Mouse (Mus musculus): ENCODE data around the gene Cela1.

The Cela1 gene

DNA sequence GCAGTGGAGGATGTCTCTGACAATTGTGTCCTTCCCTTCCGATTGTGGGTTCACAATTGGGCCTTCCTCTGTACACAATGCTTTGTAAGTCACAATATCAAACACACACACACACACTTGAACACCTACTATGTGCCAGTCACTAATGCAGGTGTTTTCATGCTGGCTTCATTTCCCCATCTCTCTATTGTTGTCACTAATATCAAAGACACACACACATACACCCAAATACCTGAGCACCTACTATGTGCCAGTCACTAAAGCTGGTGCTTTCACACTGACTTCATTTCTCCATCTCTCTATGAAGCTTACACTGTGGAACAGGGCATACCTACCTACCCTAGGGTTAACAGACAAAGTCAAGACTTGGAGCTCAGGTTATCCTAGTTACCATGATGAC, 17.7 kb upstream of the Cela1 start:
- DNase-seq (ENCODE audit: low read depth, low spot score): no peak

DNA sequence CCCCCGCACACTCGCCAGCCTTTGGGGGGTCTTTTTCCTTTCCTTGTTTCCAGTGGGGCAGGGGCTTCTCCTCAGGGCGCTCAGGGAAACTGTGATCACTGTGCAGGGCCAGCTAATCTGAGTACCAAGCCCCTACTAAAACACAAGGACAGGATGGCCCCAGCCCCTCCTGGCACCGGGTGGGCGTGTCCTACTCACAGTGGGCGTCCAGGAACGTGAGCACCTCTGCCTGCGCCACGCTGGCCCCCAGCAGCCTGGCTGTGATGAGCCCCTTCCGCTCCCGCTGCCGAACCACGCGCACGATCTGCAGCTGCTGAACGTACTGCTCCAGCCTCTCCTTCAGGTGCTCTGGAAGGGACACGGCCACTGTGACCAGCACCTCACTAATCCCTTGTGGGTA, 16.2 kb upstream of the Cela1 start:
- no peak for DNase-seq (ENCODE audit: low read depth, low spot score)

DNA sequence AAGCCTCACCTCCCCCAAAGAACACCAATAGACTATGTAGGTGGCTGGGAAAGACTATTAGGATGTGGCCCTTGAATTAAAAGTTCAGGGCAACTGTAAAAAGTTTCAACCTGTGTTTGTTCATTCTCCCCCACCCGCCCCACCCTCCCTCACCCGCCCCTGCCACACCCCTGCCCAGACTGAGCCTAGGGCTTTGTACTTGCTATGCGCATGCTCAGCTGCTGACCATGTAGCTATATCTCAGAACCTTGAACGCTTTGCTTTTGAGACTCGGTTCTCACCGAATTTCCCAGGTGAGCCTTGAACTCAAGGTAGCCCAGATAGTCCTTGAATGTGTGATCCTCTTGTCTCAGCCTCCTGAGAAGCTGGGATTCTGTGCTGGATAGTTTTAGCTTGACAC, 14.1 kb upstream of the Cela1 start:
- no peak for DNase-seq (ENCODE audit: low read depth, low spot score)

DNA sequence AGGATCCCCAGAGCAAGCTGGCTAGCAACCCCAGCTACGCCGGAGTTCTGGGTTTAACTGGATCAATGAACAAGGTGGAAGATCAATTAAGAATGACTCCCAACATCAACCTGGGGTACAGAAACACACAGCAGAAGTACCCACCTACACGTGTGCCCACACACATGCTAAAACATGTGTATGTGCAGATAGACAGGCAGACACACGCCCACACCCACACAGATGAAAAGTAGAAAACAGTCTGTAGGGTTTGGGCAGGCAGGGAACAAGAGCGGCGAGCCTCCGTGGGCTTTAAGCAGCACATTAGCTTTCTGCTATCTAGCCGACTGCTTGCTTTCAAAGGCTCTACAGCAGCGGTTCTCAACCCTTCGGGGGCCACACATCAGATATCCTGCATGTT, 13.4 kb upstream of the Cela1 start:
- no peak for DNase-seq (ENCODE audit: low read depth, low spot score)

DNA sequence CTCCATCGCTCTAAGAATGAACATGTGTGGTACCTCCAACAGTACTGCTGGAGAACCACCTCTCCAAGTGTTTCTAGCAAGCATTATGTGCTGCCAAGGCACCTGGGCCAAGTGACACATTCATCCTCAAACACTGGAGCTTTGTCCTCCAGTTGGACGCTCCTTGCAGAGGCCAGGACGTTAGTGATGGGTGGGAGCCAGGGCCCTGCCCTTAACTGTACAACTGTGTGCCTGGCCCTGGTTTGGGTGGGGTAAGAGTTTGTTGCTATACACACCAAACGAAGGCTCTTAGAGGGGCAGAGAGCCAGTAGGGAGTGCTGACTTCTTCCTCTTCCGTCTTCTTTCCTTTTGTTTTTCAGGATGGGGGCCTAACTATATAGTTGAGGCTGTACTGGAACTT, 12.7 kb upstream of the Cela1 start:
- DNase-seq (ENCODE audit: low read depth, low spot score): no peak

DNA sequence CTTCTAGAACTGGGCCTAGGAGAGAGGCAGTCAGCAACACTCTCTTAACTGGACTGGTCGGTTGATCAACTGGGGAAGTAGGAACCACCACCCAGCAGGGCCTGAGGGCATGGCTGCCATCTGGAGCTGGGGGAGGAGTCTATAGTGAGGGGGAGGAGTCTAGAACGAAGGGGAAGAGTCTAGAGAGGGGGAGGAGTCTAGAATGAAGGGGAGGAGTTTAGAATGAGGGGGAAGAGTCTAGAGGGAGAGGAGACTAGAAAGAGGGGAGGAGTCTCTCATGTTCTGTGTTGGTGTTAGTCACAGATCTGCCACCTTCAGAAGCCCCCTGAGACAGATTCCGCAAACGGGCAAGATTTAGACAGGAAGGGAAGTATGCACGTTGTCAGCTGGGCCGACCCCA, 11.7 kb upstream of the Cela1 start:
- DNase-seq (ENCODE audit: low read depth, low spot score): no peak

DNA sequence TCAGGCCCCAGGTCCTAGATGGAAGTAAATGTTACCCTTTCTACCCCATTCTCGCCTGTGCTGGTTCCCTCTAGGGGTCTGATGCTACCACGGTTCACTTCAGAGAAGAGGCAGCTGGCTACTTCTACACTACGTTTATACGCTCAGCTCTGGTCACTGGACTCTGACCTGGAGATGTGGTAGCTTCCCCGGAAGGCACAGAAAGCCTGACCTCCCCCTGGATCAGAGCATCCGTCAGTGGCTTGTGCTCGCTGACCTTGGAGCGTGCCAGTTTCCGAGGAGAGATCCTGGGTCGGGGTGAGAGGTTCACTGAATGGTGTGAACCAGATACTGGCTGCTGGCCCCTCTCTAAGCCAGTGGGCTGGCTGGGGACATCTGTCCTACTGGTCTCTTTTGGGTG, 10.4 kb upstream of the Cela1 start:
- no peak for DNase-seq (ENCODE audit: low read depth, low spot score)

DNA sequence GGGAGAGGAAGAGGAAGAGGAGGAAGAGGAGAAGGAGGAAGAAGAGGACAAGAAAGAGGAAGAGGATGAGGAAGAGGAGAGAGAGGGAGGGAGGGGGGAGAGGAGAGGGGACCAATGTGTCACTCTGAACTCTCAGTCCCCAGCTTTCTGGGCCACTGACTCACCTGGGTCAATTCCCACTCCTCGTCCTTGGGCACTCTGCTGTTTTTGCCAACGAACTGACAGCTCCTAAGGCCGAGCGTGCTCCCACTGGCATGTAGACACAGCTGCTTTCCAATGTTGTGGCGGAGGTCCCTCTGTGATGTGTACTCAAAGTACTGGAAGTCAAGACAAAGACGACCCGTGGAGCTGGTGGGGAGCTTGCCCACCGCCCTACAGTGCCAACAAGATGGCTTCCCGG, 6.7 kb upstream of the Cela1 start:
- no peak for DNase-seq (ENCODE audit: low read depth, low spot score)

DNA sequence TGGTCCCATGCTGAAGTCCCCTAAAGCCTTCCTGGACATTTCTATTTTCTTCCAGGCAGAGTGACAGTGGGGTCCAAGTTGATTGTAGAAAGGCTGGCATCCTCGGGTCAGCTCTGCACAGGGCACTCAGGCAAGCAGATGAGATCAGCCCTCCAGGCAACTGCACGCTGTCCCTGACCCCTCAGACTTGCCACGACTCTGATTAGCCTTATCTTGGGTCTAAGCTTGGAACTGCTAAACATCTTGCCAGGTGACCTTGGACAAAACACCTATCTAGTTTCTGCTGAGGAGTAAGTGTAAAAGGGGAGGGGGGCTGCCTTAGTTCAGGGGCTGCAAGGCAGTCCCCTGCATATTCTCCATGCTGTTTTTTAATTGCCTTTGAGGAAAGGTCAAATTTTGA, 4.3 kb upstream of the Cela1 start:
- no peak for DNase-seq (ENCODE audit: low read depth, low spot score)

DNA sequence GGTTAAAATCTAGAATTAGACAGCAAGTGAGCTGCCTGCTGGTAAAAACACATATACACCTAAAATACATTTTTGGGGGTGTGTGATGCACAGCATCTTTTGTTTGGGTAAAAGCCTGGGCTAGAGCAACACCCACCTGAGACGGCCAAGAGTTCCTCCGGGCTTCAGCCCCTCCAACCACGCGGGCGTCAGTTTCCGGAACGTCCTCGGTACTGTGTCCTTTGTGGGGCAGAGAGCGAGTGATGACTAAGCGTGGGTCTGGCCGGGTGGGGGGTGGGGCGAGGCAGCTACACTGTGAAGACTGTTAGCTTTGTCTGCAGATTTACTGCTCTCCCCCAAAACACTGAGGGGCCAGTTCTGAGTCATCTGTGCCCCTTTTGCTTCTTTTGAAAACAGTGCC, 732 bp downstream of the Cela1 start:
- DNase-seq (ENCODE audit: low read depth, low spot score): no peak

DNA sequence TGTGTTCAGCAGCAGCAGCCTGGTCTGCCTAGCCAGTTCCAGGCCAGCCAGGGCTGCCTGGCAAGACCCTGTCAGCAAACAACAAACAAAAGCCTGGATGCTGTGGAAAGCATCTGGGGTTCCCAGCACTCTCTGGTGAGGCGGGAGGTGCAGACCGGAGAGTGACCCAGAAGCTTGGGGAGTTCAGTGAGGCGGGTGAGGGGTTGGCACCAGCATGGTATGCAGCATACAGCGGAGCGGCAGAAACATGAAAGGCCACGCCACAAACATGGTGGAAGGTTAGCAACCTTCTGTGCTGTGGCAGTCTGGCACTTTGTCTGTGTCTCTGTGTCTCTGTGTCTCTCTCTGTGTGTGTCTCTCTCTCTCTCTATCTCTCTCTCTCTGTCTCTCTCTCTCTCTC, 1.3 kb downstream of the Cela1 start:
- no peak for DNase-seq (ENCODE audit: low read depth, low spot score)

DNA sequence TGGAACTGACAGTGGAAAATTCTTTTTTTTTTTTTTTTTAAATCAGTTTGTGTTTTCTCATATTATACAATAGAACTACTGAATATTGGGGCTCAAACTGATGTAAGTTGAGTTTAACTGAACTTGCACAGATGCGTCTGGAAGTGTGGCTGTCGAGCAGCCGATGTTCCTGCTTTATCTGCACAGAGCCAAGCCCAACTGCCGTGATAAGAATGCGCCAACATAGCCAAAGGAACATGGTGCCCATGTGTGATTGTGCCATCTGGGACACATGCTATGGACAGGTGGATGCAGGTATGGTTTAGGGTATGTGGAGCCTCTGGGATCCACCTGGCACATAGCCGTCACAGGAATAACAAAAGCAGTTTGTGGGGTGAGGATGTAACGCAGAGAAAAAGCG, 1.9 kb downstream of the Cela1 start:
- no peak for DNase-seq (ENCODE audit: low read depth, low spot score)

DNA sequence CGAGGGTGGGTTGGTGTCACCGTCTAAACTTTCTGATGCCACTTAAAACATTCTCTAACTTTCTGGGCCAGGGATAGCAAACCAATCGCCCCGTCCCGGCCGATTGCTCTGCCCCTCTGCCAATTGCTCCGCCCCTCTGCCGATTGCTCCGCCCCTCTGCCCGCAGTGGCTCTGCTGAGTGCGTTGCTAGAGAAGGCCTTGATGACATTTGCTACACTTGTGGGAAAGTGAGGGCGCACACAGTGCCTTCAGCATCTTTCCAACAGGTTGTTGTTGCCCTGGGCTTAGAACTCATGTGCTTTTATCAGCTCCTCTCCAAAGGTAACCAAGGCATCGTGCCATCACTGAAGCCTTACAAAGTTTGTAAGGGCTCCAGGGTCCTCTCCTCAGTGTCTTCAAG, 2.5 kb downstream of the Cela1 start:
- no peak for DNase-seq (ENCODE audit: low read depth, low spot score)

DNA sequence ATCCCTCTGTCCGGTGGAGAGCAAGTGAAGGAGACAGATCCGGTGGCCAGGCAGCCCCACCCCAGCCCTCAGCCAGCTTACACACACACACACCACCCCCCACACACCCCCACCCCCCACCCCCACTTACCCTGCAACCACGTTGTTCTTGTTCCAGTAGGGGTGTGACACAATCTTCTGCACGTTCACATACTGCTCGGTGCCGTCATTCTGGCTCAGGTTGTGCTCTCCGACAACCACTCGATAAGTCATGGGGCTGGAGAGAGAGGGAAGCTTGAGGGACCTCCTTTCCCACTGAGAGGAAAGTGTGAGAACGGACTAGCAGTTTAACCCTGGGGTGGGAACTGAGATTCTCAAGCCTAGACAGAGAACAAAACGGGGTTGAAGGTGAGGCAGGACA, 3.3 kb downstream of the Cela1 start:
- no peak for DNase-seq (ENCODE audit: low read depth, low spot score)

DNA sequence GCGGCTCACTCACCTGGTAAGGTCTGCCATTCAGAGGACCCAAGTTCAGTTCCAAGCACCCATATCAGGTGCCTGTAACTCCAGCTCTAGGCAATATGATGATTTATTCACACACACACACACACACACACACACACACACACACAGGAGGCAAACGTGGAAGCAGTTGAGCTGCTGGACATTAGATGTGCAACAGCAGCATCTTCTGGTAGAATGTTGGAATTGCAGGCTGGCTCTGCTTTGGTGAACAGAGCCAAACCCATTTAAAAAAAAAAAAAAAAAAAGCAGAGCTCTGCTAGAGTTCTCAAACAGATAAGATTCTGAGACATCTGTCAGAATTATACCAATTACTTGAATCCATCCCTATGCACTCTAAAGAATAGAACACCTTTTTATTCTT, 4.7 kb downstream of the Cela1 start:
- peak; percentile 77 for DNase-seq (ENCODE audit: low read depth, low spot score)

DNA sequence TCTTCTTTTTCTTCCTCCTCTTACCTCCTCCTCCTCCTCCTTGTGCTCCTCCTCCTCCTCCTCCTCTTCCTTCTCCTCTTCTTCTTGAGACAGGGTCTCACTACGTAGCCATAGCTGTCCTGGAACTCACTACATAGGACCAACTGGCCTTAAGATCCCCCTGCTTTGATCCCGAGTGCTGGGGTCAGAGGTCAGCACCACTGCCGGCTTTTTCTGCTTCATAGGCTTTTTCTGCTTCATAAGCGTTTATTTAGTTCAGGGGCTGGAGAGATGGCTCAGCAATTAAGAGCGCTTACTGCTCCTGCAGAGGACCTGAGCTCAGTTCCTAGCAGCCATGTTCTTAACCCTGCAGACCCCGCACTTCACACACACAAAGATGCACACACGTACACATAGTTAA, 6.0 kb downstream of the Cela1 start:
- DNase-seq (ENCODE audit: low read depth, low spot score): no peak

DNA sequence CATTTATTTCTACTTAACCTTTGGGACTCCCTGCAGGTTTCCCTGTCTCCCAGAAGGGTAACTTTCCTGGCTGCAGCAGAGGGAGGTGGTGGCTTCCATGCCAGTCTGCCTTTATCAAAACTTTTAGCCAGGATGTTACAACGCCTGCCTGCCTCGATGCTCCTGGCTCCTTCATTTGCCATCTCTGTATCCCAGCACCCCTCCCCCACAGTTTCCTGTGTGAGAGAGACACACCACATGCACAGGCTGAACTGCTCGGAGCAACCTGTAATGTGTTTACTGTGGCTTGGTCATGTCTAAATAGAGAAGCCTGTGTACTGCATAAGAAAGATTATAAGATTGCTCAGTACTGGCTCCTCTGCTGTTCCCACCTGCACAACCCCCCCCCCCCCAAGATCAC, 7.3 kb downstream of the Cela1 start:
- DNase-seq (ENCODE audit: low read depth, low spot score): no peak

DNA sequence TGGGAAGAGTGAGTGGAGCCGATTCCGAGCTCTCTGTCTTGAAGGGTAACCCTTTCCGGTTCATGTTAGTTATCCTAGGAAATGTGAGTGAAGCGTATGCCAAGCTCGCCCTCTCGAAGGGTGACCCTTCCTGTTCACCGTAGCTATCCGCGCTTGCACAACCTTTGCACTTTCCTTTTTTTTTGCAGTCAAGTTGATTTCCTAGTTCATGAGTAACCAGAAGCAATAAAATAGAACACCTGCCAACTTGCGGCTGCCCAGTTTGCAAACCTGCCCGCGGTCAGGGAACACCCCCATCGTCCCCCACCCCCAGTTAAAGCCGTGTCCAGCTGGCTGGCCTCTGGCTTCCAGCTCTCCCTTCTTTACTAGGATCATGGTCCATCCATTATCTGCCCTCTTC, 8.7 kb downstream of the Cela1 start:
- DNase-seq (ENCODE audit: low read depth, low spot score): no peak

DNA sequence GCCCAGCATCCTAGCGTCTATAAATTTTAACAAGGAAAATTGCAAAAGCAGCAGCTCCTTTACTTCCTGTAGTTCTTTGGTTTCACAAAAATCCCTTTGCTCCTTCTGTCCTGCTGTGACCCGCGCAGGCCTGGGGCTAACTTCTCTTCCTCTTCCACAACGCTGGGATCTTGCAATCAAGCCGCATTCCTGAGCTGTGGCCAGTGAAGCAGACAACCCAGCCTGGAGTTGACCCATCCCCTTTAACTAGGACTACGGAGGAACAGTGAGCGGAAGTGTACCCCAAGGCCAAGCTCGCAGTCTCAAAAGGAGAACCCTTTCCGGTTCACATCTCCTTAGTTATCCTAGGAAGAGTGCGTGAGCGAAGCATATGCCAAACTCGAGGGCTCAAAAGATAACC, 9.1 kb downstream of the Cela1 start:
- DNase-seq (ENCODE audit: low read depth, low spot score): no peak

DNA sequence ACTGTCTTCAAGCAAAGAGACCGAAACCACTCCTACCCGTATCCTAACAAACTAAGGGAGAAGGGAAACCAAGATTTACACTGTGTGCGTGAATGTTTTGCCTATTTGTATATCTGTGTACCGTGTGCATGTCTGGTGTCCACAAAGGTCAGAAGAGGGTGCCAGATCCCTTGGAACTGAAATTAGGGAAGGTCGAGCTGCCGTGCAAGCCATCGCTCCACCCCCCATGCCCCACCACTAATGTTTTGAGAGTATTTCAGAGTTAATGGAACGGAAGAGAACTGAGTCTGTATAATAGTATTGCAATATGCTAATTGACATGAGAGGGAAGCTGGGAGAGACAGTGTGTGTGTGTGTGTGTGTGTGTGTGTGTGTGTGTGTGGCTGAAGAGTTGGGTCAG, 10.0 kb downstream of the Cela1 start:
- no peak for DNase-seq (ENCODE audit: low read depth, low spot score)

DNA sequence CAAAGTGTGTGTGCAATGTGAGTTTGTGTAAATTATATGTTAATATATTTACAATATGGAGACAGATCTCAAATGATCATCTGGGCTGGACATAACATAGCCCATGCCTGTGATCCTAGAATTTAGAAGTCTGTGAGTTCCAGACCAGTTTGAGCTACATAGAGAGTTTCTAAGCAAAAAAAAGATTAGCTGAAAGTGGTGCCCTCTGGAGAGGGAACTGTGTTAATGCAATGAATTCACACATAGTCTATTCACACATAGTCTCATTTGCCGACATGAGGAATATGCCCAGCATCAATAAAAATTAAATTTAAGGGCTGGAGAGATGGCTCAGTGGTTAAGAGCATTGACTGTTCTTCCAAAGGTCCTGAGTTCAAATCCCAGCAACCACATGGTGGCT, 11.2 kb downstream of the Cela1 start:
- no peak for DNase-seq (ENCODE audit: low read depth, low spot score)

DNA sequence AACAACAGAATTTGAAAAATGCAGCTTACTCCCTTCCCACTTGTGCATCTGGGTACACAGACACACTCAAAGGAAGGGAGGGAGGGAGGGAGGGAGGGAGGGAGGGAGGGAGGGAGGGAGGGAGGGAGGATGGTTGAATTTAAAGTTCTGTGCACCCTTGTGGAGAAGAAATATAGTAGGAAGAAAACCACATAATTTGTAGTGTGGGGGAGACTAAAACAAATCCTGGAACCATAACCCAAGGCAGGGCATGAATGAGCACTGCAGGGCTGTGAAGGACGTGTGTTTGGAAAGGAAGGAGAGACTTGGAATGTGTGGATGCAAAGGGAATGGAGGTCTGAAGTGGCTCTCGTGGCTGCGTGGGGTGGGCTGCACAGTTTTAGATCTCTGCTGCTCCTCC, 12.2 kb downstream of the Cela1 start:
- DNase-seq (ENCODE audit: low read depth, low spot score): no peak

DNA sequence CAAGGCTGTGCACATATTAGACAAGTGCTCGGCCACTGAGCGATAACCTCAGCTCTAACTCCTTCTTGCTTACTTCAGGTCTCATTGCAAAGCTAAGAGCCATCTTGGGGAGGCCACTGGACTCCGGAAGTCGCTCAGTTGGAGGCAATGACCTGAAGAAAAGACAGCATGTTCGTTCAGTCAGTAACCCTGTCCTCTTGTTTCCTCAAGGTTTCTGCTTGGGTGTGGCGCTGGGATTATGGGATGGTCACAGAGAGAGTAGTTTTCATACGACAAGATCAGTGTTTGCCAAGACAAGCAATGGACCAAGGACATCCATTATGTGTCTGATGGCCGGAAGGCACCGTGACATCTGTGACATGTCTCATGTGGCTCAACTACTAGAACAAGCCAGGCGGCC, 13.2 kb downstream of the Cela1 start:
- no peak for DNase-seq (ENCODE audit: low read depth, low spot score)

DNA sequence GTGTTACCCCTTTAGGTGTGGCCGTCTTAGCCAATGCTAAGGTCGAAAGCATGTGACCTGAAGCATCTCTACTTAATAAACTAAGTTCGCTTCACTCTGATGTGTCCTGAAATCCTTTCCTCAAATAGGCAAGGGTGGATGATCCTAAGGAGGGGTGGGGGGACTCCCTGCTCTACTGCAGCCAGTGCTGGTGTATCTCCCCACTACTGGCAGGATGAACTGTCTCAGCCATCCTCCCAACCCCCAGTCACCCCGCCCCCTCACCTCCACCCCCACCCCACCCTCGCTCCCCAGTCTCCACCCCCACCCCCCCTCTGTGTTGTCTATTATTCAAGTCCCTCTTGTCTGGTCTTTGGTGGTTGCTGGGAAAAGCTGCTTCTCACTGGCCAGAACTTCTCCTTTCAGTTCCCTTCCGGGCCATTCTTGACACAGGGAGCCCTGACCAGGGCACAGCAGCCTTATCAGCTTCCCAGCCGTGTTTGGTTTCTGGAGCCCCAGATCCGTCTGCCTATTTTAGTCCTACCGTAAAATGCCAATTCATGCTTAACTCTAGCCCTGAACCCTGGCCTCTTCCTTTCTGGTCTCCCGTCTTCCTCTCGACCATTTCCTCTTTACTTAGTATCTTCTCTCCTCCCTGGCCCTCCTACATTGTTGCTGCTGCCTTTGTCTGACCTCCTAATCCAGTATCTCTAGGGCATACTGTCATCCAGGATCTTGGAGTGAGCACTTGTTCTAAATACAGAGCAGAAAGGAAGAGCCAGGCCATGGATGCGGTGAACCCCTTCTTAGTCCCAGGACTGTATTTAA, 13.9 kb downstream of the Cela1 start:
- peak; percentile 55 for DNase-seq (ENCODE audit: low read depth, low spot score)

Data from skeletal muscle tissue, adult 2 months (tissue).